Comparison of ENCODE assay signal across 14 mouse cellular contexts in genomic region chr1:144500423-144500822, GRCm38 (mm10).
"Had no signal": no experiment of that assay in that cellular context is flagged by ENCODE, and none has a peak within 500 bp of the region (broad histone marks: within the 10 kb centered on the region; RNA-seq: fewer than 3 reads in every experiment).

No protein-coding gene starts in this region.

- H3K36me3 ChIP-seq: limb, embryonic 12.5 days; liver, embryonic 13.5 days; lung, embryonic 15.5 days; midbrain, embryonic 13.5 days; neural tube, embryonic 15.5 days had no signal

- ATAC-seq: liver, postnatal 0 days; midbrain, embryonic 13.5 days had no signal

- H3K27ac ChIP-seq: limb, embryonic 12.5 days; liver, embryonic 13.5 days; lung, embryonic 15.5 days; midbrain, embryonic 13.5 days; neural tube, embryonic 15.5 days had no signal

- H3K4me2 ChIP-seq: limb, embryonic 12.5 days; liver, embryonic 13.5 days; lung, embryonic 15.5 days; midbrain, embryonic 13.5 days; neural tube, embryonic 15.5 days had no signal

- H3K9me3 ChIP-seq: limb, embryonic 12.5 days; liver, embryonic 13.5 days; lung, embryonic 15.5 days; midbrain, embryonic 13.5 days; neural tube, embryonic 15.5 days had no signal

- H3K9ac ChIP-seq: limb, embryonic 12.5 days; liver, embryonic 13.5 days; liver, postnatal 0 days; lung, embryonic 15.5 days; midbrain, embryonic 13.5 days; neural tube, embryonic 15.5 days had no signal

- H3K27me3 ChIP-seq: limb, embryonic 12.5 days; liver, embryonic 13.5 days; lung, embryonic 15.5 days; midbrain, embryonic 13.5 days; neural tube, embryonic 15.5 days had no signal

- H3K4me3 ChIP-seq: limb, embryonic 12.5 days; liver, embryonic 13.5 days; lung, embryonic 15.5 days; midbrain, embryonic 13.5 days; neural tube, embryonic 15.5 days had no signal

- DNase-seq: kidney, adult 8-10 months; kidney, postnatal 25 days; layer of hippocampus, adult 9-11 months; layer of hippocampus, postnatal 36 days; liver; liver, embryonic 13.5 days; liver, postnatal 0 days; right cerebral cortex, adult 18-20 months; right cerebral cortex, postnatal 25 days; thymus, postnatal 4 days had no signal

- H3K4me1 ChIP-seq: limb, embryonic 12.5 days; liver, embryonic 13.5 days; lung, embryonic 15.5 days; midbrain, embryonic 13.5 days; neural tube, embryonic 15.5 days had no signal
